Mouse (Mus musculus) spleen, adult 18-20 months (tissue): ENCODE results near the gene Ccdc142.

Experiments used
- DNase-seq, 2 experiments: peaks; one replicate each; pipeline ENCODE4 v3.0.0; 2022; ENCODE audit warnings: mixed read lengths in 2 of 2

Gene Ccdc142

GRCm38 (mm10) chr6:83086121-83087035 lies 15.0 kb upstream of the Ccdc142 start, which contains the start of gene Lbx2:
TSS of gene Lbx2 (plus strand) at chr6:83086367.
- no peak for DNase-seq

GRCm38 (mm10) chr6:83087205-83087925 lies 14.0 kb upstream of the Ccdc142 start:
- no peak for DNase-seq

- DNase-seq, result no peak
These were observed 13.5 kb upstream of the Ccdc142 start for GRCm38 (mm10) chr6:83087926-83088260.

GRCm38 (mm10) chr6:83092416-83093127 lies 8.8 kb upstream of the Ccdc142 start:
- no peak for DNase-seq

DNA sequence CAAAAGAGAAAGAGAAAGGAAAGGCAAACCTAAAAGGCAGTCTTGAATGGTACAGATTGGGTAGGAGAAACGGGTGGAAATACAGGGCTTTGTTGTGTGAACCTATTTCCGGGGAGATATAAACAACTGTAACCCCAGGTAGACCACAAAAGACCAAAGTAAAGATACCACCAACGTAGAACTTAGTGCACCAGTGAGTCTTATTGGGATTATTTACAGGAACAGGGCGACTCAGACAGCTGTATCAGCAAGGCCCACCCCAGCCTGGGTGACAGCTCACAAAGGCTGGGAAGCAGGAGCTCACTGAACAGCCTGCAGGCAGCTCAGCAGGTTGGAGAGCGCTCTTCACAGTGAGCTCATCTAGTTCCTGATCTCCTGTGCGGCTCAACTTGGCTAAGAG lies 5.4 kb upstream of the Ccdc142 start:
- DNase-seq, result no peak

DNA sequence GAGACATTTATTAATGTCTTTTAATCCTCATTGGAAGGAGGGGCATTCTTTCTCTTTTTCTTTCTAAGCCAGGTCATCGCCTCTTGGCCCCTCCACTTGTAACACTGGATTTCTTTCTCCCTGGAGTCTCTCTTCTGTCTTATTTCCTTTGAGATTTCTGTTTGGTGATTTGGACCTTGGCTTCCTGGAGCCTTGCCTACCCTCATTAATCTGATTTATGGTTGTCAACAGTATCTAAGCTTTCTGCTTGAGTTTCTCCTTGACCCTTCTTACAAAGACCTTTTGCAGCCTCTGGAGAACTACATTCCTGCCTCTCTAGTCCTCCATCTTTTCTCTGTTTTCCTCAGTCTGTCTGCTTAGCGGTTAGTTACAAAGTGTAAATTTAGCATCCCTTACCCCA lies 3.0 kb upstream of the Ccdc142 start:
- DNase-seq, result no peak

- peak; percentile 61 to 74 for DNase-seq
These were observed 521 bp downstream of the Ccdc142 start for GRCm38 (mm10) chr6:83101688-83102556.

DNA sequence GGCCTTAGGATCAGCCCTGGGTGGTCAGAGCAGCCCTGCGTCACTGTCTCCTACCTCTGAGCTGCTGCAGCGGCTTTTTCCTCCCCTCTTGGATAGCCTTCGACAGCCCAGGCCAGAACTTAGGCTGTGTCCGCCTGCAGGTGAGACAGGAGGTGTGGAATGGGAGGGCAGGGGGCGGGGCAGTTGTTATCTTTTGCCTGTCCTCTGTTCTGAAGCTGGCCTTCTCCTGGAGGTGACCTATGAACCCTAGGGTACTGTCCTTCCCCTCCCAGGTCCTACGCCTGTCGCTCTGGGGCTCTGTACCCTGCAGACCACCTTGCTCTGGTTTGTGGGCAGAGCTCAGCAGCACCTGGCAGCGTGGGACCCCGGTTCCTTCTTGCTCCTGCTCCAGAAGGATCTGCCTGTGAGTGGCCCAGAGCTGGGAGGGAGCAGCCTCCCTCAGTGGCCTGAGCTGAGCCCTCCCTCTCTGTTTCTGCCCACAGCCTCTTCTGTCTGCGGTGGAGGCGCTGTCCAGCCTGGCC lies 1.8 kb downstream of the Ccdc142 start:
- DNase-seq, result no peak

- DNase-seq, result no peak
These were observed 2.8 kb downstream of the Ccdc142 start for GRCm38 (mm10) chr6:83104158-83104557.

GRCm38 (mm10) chr6:83107566-83108400 lies 6.4 kb downstream of the Ccdc142 start:
- peak; percentile 62 to 79 for DNase-seq

DNA sequence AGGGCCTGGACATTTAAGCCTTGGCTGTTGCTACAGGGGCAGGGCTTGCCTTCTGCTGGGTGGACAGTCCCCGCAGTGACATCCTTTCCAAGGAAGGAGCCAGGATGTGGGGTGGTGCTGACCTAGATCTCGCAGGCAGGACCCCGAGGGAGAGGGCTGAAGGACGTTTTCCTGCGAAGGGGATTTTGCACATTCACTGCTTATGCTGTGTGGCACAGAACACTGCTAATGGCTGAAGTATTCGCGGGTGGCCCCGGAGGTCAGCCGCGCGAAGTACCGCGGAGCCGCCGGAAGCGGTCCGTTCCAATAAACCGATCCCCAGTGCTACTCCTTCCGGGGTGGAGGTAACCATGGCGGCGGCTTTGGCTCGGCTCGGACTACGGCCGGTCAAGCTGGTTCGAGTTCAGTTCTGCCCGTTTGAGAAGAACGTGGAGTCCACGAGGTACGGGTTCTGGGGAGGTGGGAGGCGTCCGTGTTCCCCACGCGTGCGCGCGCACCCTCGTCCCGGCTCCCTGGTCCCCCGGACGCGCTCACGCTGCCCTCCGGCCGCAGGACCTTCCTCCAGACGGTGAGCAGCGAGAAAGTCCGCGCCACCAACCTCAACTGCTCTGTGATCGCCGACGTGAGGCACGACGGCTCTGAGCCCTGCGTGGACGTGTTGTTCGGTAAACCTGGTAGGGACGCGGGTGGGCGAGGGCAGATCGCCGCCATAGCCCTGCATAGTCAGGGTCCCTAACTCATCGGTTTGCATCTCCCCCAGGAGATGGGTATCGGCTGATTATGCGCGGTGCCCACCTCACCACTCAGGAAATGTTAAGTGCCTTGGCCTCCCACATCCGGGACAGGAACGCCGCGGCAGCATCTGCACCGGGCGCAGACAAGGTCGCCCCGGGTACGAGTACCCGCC lies 7.6 kb downstream of the Ccdc142 start, which contains the start of gene Mrpl53:
Gene Mrpl53 (plus strand): TSS at position 279 of the 907 bp plus-strand sequence.
- peak; percentile 65 to 80 for DNase-seq

GRCm38 (mm10) chr6:83111510-83112136 lies 10.2 kb downstream of the Ccdc142 start:
- DNase-seq, result no peak

GRCm38 (mm10) chr6:83115011-83115671 lies 13.7 kb downstream of the Ccdc142 start, which contains the start of gene Mogs:
TSS of gene Mogs (plus strand) at chr6:83115496.
- peak; percentile 90 to 95 for DNase-seq

DNA sequence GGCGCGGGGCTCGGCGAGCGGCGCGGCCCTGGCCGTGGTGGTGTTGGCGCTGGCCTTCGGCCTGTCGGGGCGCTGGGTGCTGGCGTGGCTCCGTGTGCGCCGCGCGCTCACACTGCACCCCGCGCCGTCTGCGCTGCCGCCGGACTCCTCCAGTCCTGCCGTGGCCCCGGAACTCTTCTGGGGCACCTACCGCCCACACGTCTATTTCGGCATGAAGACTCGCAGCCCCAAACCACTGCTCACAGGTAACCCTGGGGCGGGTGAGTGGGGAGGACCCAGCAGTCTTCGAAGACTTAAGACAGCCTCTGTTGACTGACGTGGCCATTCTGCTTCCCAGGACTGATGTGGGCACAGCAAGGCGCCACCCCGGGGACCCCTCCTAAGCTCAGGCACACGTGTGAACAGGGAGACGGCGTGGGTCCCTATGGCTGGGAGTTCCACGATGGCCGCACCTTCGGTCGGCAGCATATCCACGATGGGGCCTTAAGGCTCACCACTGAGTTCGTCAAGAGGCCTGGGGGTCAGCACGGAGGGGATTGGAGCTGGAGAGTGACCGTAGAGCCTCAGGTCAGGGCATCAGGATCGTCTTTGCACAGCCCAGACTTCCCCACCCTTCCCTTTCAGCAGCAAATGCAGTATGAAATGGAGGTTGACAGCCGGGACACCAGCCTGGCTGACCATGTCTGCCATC lies 14.4 kb downstream of the Ccdc142 start:
- no peak for DNase-seq

- no peak for DNase-seq
These were observed 15.2 kb downstream of the Ccdc142 start for GRCm38 (mm10) chr6:83116373-83117164.

GRCm38 (mm10) chr6:83117165-83117438 lies 15.7 kb downstream of the Ccdc142 start:
- no peak for DNase-seq

GRCm38 (mm10) chr6:83117616-83118015 lies 16.2 kb downstream of the Ccdc142 start:
- no peak for DNase-seq
